Mouse (Mus musculus) intestine, embryonic 14.5 days (tissue): ENCODE results near the gene Lhpp. TPM values are rescaled to one million over a fixed set of nuclear protein-coding genes. Genes with fewer than 3 reads are reported as not detected.
A peak's percentile ranks its signal among the peaks of the same experiment; 100 is the strongest.

Experiments
- ATAC-seq: fragments of 200-750 bp; cut with Nextera tagmentation; replicated peaks from 2 replicates; pipeline ENCODE4 v1.8.0; 2017; ENCODE audit warnings: low read depth, moderate number of reproducible peaks, moderate TSS enrichment, moderate library complexity; ENCODE audit not compliant: low FRiP score, low TSS enrichment
- DNase-seq: peaks from one replicate; pipeline ENCODE4 v3.0.0-alpha.2; 2018; ENCODE audit warnings: low spot score
- H3K27ac ChIP-seq: fragments of 300-500 bp; sonication (generic); 2 replicates; pipeline ENCODE4 v1.5.1; 2014; ENCODE audit warnings: low read depth, mild to moderate bottlenecking, control low read depth
- H3K27me3 ChIP-seq: fragments of 300-500 bp; sonication (generic); replicated peaks from 2 replicates; pipeline ENCODE4 v1.6.1; 2014; ENCODE audit warnings: low read length, control low read depth; ENCODE audit not compliant: control insufficient read depth, insufficient read depth
- H3K36me3 ChIP-seq: fragments of 300-500 bp; sonication (generic); 2 replicates; pipeline ENCODE4 v1.6.1; 2014; ENCODE audit warnings: low read length, control low read depth; ENCODE audit not compliant: control insufficient read depth, insufficient read depth
- H3K4me1 ChIP-seq: fragments of 300-500 bp; sonication (generic); replicated peaks from 2 replicates; pipeline ENCODE4 v1.6.1; 2014; ENCODE audit warnings: low read length, control low read depth, mixed read lengths; ENCODE audit not compliant: control insufficient read depth, insufficient read depth
- H3K4me2 ChIP-seq: fragments of 300-500 bp; sonication (generic); 2 replicates; pipeline ENCODE4 v1.6.1; 2014; ENCODE audit warnings: low read length
- H3K4me3 ChIP-seq: fragments of 300-500 bp; sonication (generic); 2 replicates; pipeline ENCODE4 v1.5.1; 2014; ENCODE audit warnings: low read depth, low read length, control low read depth, mixed read lengths
- H3K9ac ChIP-seq: fragments of 300-500 bp; sonication (generic); 2 replicates; pipeline ENCODE4 v1.6.1; 2014; ENCODE audit warnings: mild to moderate bottlenecking, low read length
- H3K9me3 ChIP-seq: fragments of 300-500 bp; sonication (generic); 2 replicates; pipeline ENCODE4 v1.6.1; 2016; ENCODE audit warnings: low read length, control low read depth; ENCODE audit not compliant: control insufficient read depth
- WGBS: fragments of 180-500 bp; shearing (Covaris S2); extraction: QIAGEN DNeasy Blood & Tissue Kit; methylation state at CpG from one replicate; pipeline ENCODE4 v1.1.7; 2014; 5-methylcytosine and 5-hydroxymethylcytosine counted together
- polyA plus RNA-seq: library from polyadenylated mRNA; unstranded; fragments of >200 nt; fragmentation: Nextera tagmentation; extraction: Ambion mirVana; gene quantifications from 2 replicates; pipeline ENCODE4 v1.2.1, GENCODE M21; 2014

Gene Lhpp
- polyA plus RNA-seq, 1 experiment from 2014 or later: 39.8 TPM

DNA sequence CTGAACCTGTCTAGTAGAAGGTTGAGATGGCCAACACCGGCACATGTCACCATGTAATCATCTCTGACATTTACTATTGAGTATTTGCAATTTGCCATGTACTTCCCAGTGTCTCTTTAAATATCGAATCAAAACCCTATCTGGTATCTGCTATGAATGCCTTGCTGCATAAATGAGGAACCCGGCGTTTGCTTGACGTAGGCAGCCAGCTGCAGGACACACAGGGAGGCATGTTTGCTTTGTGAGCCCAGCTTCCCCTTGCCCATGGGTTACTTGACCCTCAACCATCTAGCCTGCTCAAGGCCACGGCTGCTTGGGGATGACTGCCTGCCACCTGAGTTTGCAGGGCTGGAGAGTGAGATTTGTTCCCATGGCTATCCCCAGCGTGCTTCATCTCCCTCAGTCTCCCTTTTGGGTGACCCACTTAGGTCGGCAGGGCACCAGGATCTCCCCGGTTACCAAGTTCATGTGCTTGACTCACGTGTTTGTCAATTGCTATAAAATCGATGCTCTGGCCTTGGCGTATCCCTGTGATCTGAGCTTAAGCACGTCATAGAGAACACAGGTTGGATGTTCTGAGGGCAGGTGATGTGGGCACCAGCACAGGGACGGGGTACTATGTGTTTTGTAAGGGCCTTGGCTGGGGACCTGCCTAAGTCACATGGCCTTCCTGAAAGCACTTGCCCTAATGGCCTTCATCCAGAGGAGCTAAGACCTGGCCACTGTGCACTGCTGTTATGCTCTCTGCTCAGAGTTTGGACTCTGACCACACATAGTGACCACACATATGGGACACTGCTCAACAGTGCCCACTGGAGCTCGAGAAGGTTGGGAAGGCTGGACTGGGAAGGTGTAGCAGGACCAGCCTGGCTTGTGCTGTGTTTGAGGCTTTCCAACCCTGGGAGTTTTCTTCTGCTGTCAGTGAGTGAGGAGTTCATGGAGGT is 9.8 kb downstream of the Lhpp start:
- ATAC-seq (no peak), DNase-seq (no peak)
- no peaks in the 10 kb centered on the region for H3K27me3 ChIP-seq
- no peak overlapping the region for H3K4me3 ChIP-seq
- no peak overlapping the region for H3K27ac ChIP-seq
- no peaks in the 10 kb centered on the region for H3K9me3 ChIP-seq
- H3K4me2 ChIP-seq: no peak overlapping the region
- 87% methylated on average over 15 of the region's 15 CpGs for WGBS
- no peaks in the 10 kb centered on the region for H3K36me3 ChIP-seq
- no peak overlapping the region for H3K9ac ChIP-seq
- no peaks in the 10 kb centered on the region for H3K4me1 ChIP-seq

DNA sequence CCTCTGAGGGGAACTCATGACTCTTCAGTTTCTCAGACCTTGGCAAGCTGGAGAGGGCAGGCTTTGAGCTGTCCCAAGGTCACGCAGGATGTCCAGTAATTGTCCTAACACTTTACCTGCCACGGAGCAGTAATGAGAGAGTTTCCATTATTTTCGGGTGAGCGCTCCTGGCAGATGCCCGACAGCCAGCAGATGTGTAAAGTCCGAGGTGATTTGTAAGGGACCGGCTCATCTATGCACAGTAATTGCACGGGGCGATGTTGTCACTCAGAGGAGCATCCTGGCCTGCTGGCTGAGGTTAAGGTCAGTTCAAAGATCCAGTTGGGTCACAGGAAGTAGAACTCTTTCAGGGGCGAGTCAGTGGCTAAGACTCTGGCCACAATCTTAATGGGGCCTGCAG is 13.7 kb downstream of the Lhpp start:
- no peaks in the 10 kb centered on the region; the same call in 1 of the 2 replicates for H3K27me3 ChIP-seq
- H3K9ac ChIP-seq: no peak overlapping the region
- H3K36me3 ChIP-seq: no peaks in the 10 kb centered on the region
- no peak overlapping the region for H3K4me2 ChIP-seq
- DNase-seq (no peak), ATAC-seq (no peak)
- H3K9me3 ChIP-seq: no peaks in the 10 kb centered on the region
- no peak overlapping the region for H3K27ac ChIP-seq
- WGBS: 77% methylated on average over 10 of the region's 10 CpGs
- H3K4me1 ChIP-seq: no peaks in the 10 kb centered on the region
- H3K4me3 ChIP-seq: no peak overlapping the region

DNA sequence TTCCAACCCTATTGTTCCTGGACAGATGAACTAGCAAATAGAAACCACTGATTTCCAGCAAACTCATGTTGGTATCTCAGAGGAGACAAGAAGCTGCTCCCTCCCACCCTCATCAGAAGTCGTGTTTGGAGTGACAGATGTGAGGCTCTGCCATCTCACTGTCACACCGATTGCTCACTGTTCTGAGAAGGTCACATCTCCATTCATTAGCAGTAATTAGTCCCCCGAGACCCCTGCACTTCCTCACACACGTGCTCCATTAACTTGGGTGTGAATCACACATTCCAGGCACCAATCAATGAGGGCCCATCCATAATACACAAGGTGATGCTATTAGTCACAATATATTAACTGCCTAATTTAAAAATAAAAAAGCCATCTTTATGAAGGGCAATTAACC is 15.7 kb downstream of the Lhpp start:
- no peaks in the 10 kb centered on the region for H3K36me3 ChIP-seq
- H3K27me3 ChIP-seq: peaks cover 4% of the 10 kb centered on the region; the same call in 1 of the 2 replicates
- no peaks in the 10 kb centered on the region for H3K4me1 ChIP-seq
- WGBS: 45% methylated on average over 4 of the region's 4 CpGs
- no peak overlapping the region for H3K4me3 ChIP-seq
- H3K9me3 ChIP-seq: no peaks in the 10 kb centered on the region
- H3K9ac ChIP-seq: no peak overlapping the region
- DNase-seq (no peak), ATAC-seq (no peak)
- no peak overlapping the region for H3K4me2 ChIP-seq
- no peak overlapping the region for H3K27ac ChIP-seq

DNA sequence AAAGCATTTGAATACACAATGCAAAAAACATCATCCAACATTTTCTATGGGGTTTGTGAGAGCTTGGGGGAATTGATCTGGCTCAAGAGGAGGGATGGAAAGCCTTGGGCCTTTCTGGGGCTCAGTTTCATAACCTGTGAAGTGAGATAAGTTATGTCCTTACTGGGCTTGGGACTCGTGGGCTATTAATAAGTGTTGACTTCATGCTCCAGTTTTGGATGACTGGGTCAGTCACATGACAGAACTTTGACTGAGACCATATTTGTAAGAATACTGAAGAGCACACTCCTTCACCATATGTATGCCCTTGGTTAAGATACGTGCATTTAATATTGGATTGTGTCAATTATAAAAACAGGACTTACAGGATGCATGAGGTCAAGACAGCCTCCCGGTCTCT is 17.0 kb downstream of the Lhpp start:
- WGBS: 81% methylated on average over 3 of the region's 3 CpGs

DNA sequence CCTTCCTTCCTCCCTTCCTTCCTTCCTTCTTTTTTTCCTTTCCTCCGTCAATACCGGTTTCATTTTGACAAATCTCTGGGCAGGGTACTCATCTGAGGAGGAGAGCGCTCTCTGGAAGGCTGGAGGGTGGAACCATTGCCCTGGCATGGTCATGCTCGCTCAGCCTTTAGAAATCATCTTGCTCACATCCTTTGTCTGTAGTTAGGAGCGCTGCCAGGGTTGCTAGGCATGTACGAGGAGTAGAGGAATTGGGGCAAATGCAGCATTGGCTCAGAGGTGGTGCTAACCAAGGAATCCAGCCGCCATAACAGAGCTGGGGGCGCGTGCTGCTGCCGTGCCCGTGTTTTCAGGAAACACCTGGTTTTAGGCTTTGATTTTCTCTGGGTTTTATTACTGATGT is 20.9 kb downstream of the Lhpp start:
- no peaks in the 10 kb centered on the region for H3K9me3 ChIP-seq
- no peaks in the 10 kb centered on the region for H3K36me3 ChIP-seq
- no peak for DNase-seq
- ATAC-seq: no peak
- H3K9ac ChIP-seq: no peak overlapping the region
- no peak overlapping the region for H3K4me3 ChIP-seq
- WGBS: 89% methylated on average over 11 of the region's 11 CpGs
- no peaks in the 10 kb centered on the region for H3K4me1 ChIP-seq
- 0 out of 2 replicates have a peak, but pooled peaks cover 4% of the 10 kb centered on the region for H3K27me3 ChIP-seq
- H3K4me2 ChIP-seq: no peak overlapping the region
- no peak overlapping the region for H3K27ac ChIP-seq

More for the DNA sequence above, 17.0 kb downstream of the Lhpp start:
- H3K9ac ChIP-seq: no peak overlapping the region
- no peaks in the 10 kb centered on the region for H3K4me1 ChIP-seq
- H3K4me3 ChIP-seq: no peak overlapping the region
- DNase-seq (no peak), ATAC-seq (no peak)
- no peak overlapping the region for H3K27ac ChIP-seq
- no peaks in the 10 kb centered on the region for H3K9me3 ChIP-seq
- no peak overlapping the region for H3K4me2 ChIP-seq
- peaks cover 4% of the 10 kb centered on the region; the same call in 1 of the 2 replicates for H3K27me3 ChIP-seq
- no peaks in the 10 kb centered on the region for H3K36me3 ChIP-seq

DNA sequence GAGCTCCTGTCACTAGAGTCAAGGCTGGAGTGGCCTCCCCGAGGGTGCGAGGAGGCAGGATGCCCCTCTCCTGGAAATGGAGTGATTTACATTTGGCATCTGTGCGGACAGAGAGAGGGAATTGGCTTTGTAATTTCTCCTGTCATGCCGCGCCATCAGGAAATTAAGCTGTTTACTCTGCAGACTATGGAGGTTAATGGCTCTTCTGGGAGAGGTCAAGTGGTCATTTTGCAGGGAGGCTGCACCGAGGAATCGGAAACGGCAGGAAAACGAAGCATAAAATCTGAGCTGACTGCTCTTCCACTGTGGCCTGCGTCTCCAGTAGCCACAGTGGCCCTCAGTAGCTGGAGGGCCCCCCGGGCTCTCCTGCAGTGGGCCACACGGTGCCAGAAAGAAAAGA is 26.9 kb downstream of the Lhpp start:
- ATAC-seq: no peak
- H3K9me3 ChIP-seq: no peaks in the 10 kb centered on the region
- H3K9ac ChIP-seq: no peak overlapping the region
- H3K36me3 ChIP-seq: no peaks in the 10 kb centered on the region
- H3K4me3 ChIP-seq: no peak overlapping the region
- H3K27me3 ChIP-seq: no peaks in the 10 kb centered on the region
- H3K4me2 ChIP-seq: no peak overlapping the region
- H3K27ac ChIP-seq: no peak overlapping the region
- DNase-seq: no peak
- H3K4me1 ChIP-seq: peaks cover 2% of the 10 kb centered on the region; the same call in 1 of the 2 replicates
- 18% methylated on average over 12 of the region's 12 CpGs for WGBS

DNA sequence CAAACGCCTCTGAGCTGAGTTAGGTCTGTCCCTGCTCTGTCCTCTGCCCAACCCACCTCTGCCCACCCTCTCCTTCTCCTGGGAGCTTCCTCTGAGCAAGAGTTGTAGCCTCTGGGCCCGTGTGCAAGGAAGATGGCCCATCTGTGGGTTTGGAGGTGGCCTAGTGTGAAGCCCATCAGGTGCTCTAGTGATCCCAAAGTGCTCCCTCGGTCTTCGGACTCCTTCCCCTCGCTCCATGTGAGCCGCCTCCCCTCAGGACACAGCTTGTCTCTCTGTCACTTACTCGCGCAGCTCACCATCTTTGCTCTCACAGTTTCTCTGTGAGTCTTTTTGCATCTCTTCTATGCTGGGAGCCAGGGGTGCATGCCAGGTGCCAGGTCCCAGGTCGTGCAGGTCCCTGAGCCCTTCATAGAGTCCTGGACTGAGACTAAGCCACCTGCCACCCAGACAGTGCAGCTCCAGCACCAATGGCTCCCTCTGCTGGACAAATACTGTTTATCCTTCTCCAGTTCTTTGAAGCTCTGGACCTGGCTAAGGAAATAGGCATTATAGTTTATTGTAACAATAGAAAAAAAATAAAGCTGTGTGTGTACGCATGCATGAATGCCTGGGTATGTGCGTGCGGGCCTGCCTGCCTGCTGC is 28.1 kb downstream of the Lhpp start:
- no peak overlapping the region for H3K9ac ChIP-seq
- no peak overlapping the region for H3K4me3 ChIP-seq
- H3K27me3 ChIP-seq: no peaks in the 10 kb centered on the region
- peak; percentile 70 for ATAC-seq
- no peak overlapping the region for H3K4me2 ChIP-seq
- H3K9me3 ChIP-seq: no peaks in the 10 kb centered on the region
- no peaks in the 10 kb centered on the region for H3K36me3 ChIP-seq
- H3K4me1 ChIP-seq: peaks cover 2% of the 10 kb centered on the region; the same call in 1 of the 2 replicates
- WGBS: 65% methylated on average over 12 of the region's 12 CpGs
- no peak overlapping the region for H3K27ac ChIP-seq
- DNase-seq: peak; percentile 67

DNA sequence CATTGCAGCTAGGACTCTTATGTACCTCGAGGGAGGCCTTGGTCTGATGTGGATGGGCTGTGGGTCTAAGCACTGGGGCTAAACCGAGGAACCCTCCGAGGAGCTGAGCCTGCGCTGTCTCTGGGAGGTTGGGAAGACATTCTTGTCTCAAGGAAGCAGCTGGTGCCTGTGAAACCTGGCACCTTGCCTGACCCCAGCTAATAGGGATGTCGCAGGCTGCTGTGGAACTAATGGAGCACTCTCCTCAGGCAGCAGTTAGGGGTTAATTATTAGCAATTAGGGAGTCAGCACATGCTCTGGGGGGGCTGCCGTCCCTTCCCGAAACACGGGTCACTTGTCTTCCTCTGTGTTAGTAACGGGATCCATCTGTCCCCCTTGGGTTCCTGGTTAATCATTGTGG is 30.5 kb downstream of the Lhpp start:
- H3K4me2 ChIP-seq: no peak overlapping the region
- no peaks in the 10 kb centered on the region for H3K36me3 ChIP-seq
- no peak overlapping the region for H3K27ac ChIP-seq
- no peaks in the 10 kb centered on the region for H3K27me3 ChIP-seq
- no peak overlapping the region for H3K9ac ChIP-seq
- H3K4me1 ChIP-seq: peaks cover 2% of the 10 kb centered on the region; the same call in 1 of the 2 replicates
- DNase-seq (no peak), ATAC-seq (no peak)
- 38% methylated on average over 9 of the region's 9 CpGs for WGBS
- H3K4me3 ChIP-seq: no peak overlapping the region
- H3K9me3 ChIP-seq: no peaks in the 10 kb centered on the region
